Comparison of ENCODE assay signal across 14 mouse cellular contexts in genomic region chr17:27036465-27036864, GRCm38 (mm10). TPM values are rescaled to one million over a fixed set of nuclear protein-coding genes. Genes with fewer than 3 reads are reported as not detected.
DNase-seq lines count a peak whose midpoint lies in the region; ATAC-seq and TF ChIP-seq lines count a peak whose summit lies in the region.
"Had no signal": no experiment of that assay in that cellular context is flagged by ENCODE, and none has a peak within 500 bp of the region (broad histone marks: within the 10 kb centered on the region; RNA-seq: fewer than 3 reads in every experiment).

No protein-coding gene starts in this region.

- no peaks in the 10 kb centered on the region for H3K36me3 ChIP-seq in heart, embryonic 14.5 days (ENCODE audit: control insufficient read depth, insufficient read depth, low read length)
- no peaks in the 10 kb centered on the region for H3K36me3 ChIP-seq in kidney, postnatal 0 days (ENCODE audit: insufficient read depth, low read length)
- no peaks in the 10 kb centered on the region for H3K36me3 ChIP-seq in thymus, adult 2 months (ENCODE audit: control insufficient read depth, insufficient read depth, low read length)

- intact Hi-C loops in heart, postnatal 14 days (cut with DNase I): loop anchor here (10.0 kb wide), 1 partner anchor 168 kb away; the partner anchor contains the start of gene Lemd2

- H3K9ac ChIP-seq in heart, embryonic 14.5 days (ENCODE audit: low read length): no peak overlapping the region
- no peak overlapping the region for H3K9ac ChIP-seq in kidney, postnatal 0 days (ENCODE audit: low read depth, low read length)

- H3K4me3 ChIP-seq in heart, embryonic 14.5 days (ENCODE audit: control insufficient read depth in 1 of 2, insufficient read depth in 1 of 2, low read depth in 1 of 2, low read length in 2 of 2): no peak overlapping the region
- no peak overlapping the region for H3K4me3 ChIP-seq in kidney, postnatal 0 days (replicated peaks; ENCODE audit: low read depth, low read length)
- H3K4me3 ChIP-seq in lung, adult 2 months (replicated peaks; ENCODE audit: extremely low read depth, low read depth, low read length): no peak overlapping the region
- no peak overlapping the region for H3K4me3 ChIP-seq in thymus, adult 2 months (ENCODE audit: control insufficient read depth, insufficient read depth, low read length)
- H3K4me3 ChIP-seq: erythroblast, embryonic 14.5 days; left cerebral cortex, adult 2 months; myocyte had no signal

- H3K4me1 ChIP-seq in heart, embryonic 14.5 days (ENCODE audit: control insufficient read depth in 2 of 2, insufficient read depth in 2 of 2, low read length in 2 of 2): peaks cover 30 to 35% of the 10 kb centered on the region in 2 experiments; a peak in 3 of 4 replicates
- H3K4me1 ChIP-seq in kidney, postnatal 0 days (replicated peaks; ENCODE audit: insufficient read depth, low read length): peaks cover 22% of the 10 kb centered on the region
- peaks cover 16% of the 10 kb centered on the region for H3K4me1 ChIP-seq in lung, adult 2 months (ENCODE audit: control insufficient read depth, insufficient read depth, low read length)
- peaks cover 23% of the 10 kb centered on the region for H3K4me1 ChIP-seq in thymus, adult 2 months (replicated peaks; ENCODE audit: control insufficient read depth, insufficient read depth, low read length)

- peak; percentile 45; the same call in 1 of the 2 replicates for TF ChIP-seq POLR2A in lung, adult 2 months (IDR thresholded peaks at IDR 0.05; ENCODE audit: borderline replicate concordance, extremely low read depth, low read depth, low read length)
- no peak for TF ChIP-seq POLR2A in thymus, adult 2 months (IDR thresholded peaks at IDR 0.05; ENCODE audit: control insufficient read depth, extremely low read depth, insufficient read depth, low read length, poor library complexity)

- peak overlapping the region; percentile 32 to 53; a peak in 2 of 4 replicates for H3K27ac ChIP-seq in heart, embryonic 14.5 days (replicated peaks in 1 of 2; ENCODE audit: control insufficient read depth in 1 of 2, insufficient read depth in 1 of 2, low read depth in 2 of 2, low read length in 2 of 2)
- peak overlapping the region; percentile 64 for H3K27ac ChIP-seq in kidney, postnatal 0 days
- no peak overlapping the region for H3K27ac ChIP-seq in thymus, adult 2 months (ENCODE audit: control insufficient read depth, insufficient read depth, low read length)
- H3K27ac ChIP-seq: left cerebral cortex, adult 2 months had no signal

- no peak for ATAC-seq in heart, embryonic 14.5 days (ENCODE audit: insufficient number of reproducible peaks, insufficient read depth, low FRiP score, low read depth)
- ATAC-seq in kidney, postnatal 0 days (replicated peaks; ENCODE audit: low FRiP score, low read depth): no peak

- no peak for TF ChIP-seq CTCF in kidney, postnatal 0 days (IDR thresholded peaks at IDR 0.05; ENCODE audit: low read depth)
- no peak for TF ChIP-seq CTCF in lung, adult 2 months (IDR thresholded peaks at IDR 0.05; ENCODE audit: insufficient read depth, low read length)
- no peak for TF ChIP-seq CTCF in thymus, adult 2 months (IDR thresholded peaks at IDR 0.05; ENCODE audit: borderline replicate concordance, control insufficient read depth, extremely low read depth, insufficient read depth, low read length, poor library complexity)

- DNase-seq in heart, postnatal 14 days: no peak
- no peak for DNase-seq in kidney, postnatal 0 days (ENCODE audit: low spot score)
- no peak for DNase-seq in kidney, adult 11 months
- DNase-seq in lung, adult 2 months: no peak
- DNase-seq in thymus, adult 2 months: no peak
- no peak for DNase-seq in adrenal gland, postnatal 25 days
- DNase-seq: cerebellum, postnatal 36 days; heart, postnatal 36 days; thymus, adult 18-20 months had no signal

- no peak overlapping the region for H3K4me2 ChIP-seq in heart, embryonic 14.5 days (ENCODE audit: low read length)
- H3K4me2 ChIP-seq in kidney, postnatal 0 days (ENCODE audit: low read length): no peak overlapping the region
- H3K4me2 ChIP-seq: liver, embryonic 11.5 days had no signal

- no peaks in the 10 kb centered on the region for H3K9me3 ChIP-seq in heart, embryonic 14.5 days (ENCODE audit: control insufficient read depth, low read length)
- no peaks in the 10 kb centered on the region for H3K9me3 ChIP-seq in kidney, postnatal 0 days (replicated peaks; ENCODE audit: low read length)

- no peaks in the 10 kb centered on the region for H3K27me3 ChIP-seq in heart, embryonic 14.5 days (ENCODE audit: control insufficient read depth, insufficient read depth, low read length)
- H3K27me3 ChIP-seq in kidney, postnatal 0 days (ENCODE audit: insufficient read depth, low read length): no peaks in the 10 kb centered on the region
- H3K27me3 ChIP-seq in thymus, adult 2 months (ENCODE audit: control insufficient read depth, insufficient read depth, low read length): no peaks in the 10 kb centered on the region

- WGBS in heart, embryonic 14.5 days: 62% methylated on average over 7 of the region's 7 CpGs
- WGBS in kidney, postnatal 0 days: 62% methylated on average over 7 of the region's 7 CpGs
- 40% methylated on average over 7 of the region's 7 CpGs for WGBS in lung, adult 2 months
- WGBS in thymus, adult 2 months: 89% methylated on average over 7 of the region's 7 CpGs

RNA-seq across cellular contexts. Expression of gene Bak1, which starts 7.7 kb away (rescaled TPM):
- polyA plus RNA-seq in heart, embryonic 14.5 days (2014; fragmentation: Nextera tagmentation; extraction: Ambion mirVana): 8.2 and 10.5 TPM in 2 replicates
- 10 to 100 TPM; 30.6 to 36.0 TPM for total RNA-seq in heart, postnatal 14 days (2021)
- polyA plus RNA-seq in kidney, postnatal 0 days (2015; fragmentation: Nextera tagmentation; extraction: Ambion mirVana): 6.3 and 6.7 TPM in 2 replicates
- 48.2 and 55.8 TPM in 2 replicates for polyA plus RNA-seq in lung, adult 2 months (2012; rRNA removed)
- 118 and 131 TPM in 2 replicates for polyA plus RNA-seq in thymus, adult 2 months (2012; rRNA removed)
- 35.7 and 43.8 TPM in 2 replicates for total RNA-seq in adrenal gland, postnatal 25 days (2021)

RNA-seq across cellular contexts. Expression of gene Itpr3, which starts 20.6 kb away (rescaled TPM):
- polyA plus RNA-seq in heart, embryonic 14.5 days (2014; fragmentation: Nextera tagmentation; extraction: Ambion mirVana): 1.7 TPM in 2 replicates
- 1 to 10 TPM; 7.2 to 7.7 TPM for total RNA-seq in heart, postnatal 14 days (2021)
- polyA plus RNA-seq in kidney, postnatal 0 days (2015; fragmentation: Nextera tagmentation; extraction: Ambion mirVana): 4.1 and 4.2 TPM in 2 replicates
- 22.0 and 22.5 TPM in 2 replicates for polyA plus RNA-seq in lung, adult 2 months (2012; rRNA removed)
- polyA plus RNA-seq in thymus, adult 2 months (2012; rRNA removed): 42.0 and 54.2 TPM in 2 replicates
- 6.1 and 7.4 TPM in 2 replicates for total RNA-seq in adrenal gland, postnatal 25 days (2021)
